Mouse (Mus musculus) frontal cortex, postnatal 36 days (tissue): ENCODE data around the gene Galnt11.
"Not testable (repeated sequence)": the region's sequence is repeated elsewhere in the genome, so short reads cannot be mapped to it uniquely, and the experiment has no call there.

Source experiments
- DNase-seq, 2 experiments: peaks; one replicate each; pipeline ENCODE4 v3.0.0; 2022; ENCODE audit warnings: low spot score in 2 of 2

The Galnt11 gene

DNA sequence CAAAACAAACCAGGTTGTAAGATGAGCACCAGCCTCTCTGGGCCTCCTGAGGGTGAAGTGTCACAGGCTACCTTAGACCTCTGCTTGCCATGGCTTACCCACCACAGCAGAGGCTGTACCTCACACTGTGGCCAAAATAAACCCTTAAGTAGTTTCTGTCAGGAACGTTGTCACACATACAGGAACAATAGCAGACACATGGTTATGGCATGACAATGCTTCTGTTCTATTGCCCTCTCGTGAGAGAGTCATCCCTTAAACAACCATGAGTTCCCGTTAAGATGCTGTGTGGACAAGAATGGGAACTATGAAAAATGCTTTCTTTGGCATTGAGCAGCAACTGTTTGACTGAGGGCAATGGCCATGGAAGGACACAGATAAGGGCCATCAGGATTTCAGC, at the start of gene Galnt11:
TSS of gene Galnt11 (plus strand) at position 301 of the 400 bp plus-strand sequence.
- DNase-seq = no peak

DNA sequence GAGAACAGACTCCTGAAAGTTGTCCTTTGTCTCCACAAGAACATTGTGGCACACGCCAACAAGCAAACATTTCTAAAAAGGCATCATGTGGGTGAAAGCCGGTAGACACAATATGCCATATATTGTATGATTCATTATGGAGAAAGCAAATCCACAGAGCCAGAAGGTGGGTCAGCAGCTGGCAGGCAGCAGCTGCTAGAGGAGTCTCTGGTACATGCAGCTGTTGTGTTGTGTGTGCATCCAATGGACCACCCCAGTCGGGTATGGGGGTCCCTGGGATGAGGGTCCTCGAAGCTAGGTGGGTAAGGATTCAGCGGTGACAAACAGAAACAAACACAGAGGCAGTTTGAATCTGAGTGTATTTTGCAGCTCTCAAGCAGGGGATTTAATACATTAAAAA, 43.8 kb upstream of the Galnt11 start:
- DNase-seq = not testable (repeated sequence)

DNA sequence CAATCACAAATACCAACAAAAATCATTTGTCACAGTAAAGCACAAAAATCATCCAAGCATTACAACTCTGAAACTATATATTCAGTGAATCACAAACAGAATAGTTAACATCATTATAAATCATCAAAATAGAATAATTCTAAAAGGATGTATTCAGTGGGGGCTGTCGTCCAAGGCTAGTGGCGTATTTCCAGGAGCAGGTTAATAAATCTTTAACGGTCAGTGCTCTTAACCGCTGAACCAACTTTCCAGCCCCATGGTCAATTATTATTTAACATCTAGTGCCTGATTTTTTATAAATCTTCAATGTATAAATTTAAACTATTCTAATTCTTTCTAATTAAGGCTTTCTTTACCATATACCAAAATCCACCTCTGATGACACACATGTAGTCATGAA, 43.2 kb upstream of the Galnt11 start:
- DNase-seq = not testable (repeated sequence)

DNA sequence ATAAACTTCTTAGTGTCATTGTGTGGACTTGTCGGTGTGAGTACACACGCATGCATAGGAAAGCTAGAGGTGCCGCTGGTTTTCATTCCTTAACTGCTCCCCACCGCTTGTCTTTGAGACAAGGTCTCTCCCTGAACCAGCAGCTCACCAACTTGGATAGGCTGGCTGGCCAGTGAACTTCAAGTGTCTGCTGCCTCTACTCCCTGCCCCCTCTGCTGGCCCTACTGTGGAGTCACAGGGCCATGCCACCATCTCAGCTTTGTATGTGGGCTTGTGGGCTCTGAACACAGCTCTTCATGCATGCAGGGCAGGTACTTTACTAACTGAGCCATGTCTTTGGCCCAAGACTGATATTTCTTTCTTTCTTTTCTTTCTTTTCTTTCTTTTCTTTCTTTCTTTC, 42.4 kb upstream of the Galnt11 start:
- DNase-seq = no peak

DNA sequence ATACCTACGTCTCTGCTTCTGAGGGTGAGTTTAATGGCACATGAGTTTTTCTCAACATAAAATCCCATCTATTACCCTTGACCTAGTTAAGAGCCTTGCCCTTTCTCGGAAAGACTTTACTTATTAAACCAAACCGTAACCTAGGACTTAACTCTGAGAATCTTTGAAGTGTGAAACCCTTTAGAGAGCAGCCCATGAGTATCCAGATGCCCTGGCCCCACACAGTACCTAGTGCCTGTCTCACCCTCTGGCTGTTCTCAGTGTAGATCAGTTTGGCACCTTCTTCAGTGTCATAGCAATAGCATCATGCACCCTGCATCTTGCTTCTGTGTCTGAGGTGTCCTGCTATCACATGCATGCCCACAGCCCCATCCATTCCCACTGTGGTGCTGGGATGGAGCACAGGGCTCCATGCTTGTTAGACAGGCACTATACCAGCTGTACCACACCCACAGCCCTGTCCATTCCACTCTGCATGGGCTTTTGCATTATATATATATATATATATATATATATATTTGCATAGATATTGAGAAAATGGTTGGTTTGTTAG, 41.7 kb upstream of the Galnt11 start:
- DNase-seq = no peak

DNA sequence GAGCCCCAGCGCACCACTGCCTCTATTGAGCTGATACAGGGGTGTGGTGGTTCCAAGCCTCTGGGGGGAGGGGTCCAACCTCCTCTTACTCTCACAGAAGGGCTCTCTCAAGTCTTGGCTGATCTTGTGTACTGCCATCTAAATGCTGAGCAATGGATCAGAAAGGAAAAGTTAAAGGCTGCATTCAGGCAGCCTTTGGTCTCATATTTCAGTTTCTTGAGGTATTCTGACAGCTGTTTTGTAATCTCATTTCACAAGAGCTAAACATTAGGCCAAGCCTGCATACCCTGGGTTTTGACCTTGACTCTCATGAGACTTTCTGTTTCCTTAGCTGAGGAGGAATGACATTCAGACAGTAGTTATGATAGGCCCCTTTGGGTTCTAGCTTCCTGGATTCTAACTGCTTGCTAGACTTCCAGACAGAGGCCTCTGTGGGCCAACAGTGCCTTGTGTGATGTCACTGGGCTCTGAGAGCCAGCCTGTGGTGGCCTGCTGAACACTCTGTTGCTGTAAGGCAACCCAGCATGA, 40.6 kb upstream of the Galnt11 start, which contains the start of gene Galntl5:
TSS of gene Galntl5 (plus strand) at position 457 of the 528 bp plus-strand sequence.
- no peak for DNase-seq

DNA sequence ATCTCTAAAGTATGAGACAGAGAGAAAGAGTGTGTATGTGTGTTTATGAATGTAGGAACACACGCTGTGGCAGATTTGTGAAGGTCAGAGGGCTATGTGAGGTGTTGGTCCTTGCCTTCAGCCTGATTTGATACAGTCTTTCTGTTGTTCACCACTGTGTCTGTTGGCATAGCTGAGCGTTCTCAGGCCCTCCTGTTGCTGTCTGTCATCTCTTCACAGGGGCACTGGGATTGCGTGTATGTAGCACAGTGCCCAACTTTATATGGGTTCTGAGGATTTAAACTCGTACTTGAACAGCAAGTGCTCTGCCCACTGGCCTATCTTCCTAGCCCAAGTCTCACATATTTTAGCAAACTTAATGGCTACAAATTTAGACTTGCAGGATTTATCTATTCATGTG, 38.1 kb upstream of the Galnt11 start:
- no peak for DNase-seq

DNA sequence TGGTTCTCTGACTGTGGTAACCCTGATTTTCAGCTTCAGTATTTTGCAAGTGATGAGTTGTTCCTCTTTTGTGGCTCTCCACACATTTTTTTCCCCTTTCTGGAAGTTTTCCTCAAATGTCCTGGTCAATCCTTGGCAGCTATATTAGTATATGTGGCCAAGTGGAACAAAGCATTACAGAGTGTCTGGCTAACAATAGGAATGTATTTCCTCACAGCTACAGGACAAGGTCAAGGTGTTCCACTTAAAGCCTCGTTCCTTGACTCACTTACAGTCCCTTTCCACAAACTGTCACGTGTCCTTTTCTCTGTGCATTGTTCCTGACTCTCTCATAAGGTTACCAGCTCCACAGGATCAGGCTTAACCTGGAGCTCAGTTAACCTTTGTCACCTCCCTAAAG, 37.1 kb upstream of the Galnt11 start:
- DNase-seq = no peak

DNA sequence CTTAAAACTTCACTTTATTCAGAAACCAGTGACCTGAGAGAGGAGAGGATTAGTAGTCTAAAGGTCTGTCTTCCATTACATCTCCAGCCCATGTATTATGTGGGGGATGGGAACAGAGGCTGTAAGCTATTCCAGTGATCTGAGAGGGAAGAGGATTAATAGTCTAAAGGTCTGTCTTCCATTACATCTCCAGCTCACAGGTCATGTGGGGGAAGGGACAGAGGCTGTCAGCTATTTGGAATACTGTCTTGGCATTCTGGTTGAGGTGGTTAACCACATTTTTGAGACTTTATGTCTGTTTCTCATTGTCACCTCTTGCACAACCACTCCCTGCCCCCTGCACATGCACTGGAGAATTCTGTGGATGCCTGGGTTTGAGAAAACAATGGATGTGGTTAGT, 34.0 kb upstream of the Galnt11 start:
- DNase-seq = no peak

DNA sequence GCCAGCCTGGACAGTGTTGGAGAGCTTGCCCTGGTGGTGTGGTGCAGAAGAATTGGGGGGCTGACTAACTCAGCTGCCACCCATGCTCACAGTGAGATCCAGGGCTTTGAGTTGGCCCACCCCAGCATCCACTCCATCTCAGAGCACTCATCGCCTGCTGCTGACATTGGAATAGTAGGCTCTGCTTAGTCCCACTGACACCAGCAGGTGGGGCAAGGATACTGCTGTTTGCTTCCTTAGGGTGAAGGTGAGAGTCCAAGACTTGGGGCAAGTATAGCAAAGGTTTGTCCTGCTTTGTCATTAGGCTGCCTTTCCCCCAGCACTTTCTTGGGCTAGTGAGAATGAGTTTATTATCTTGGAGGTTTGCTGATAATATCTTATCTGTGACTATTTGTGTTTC, 32.9 kb upstream of the Galnt11 start:
- peak in 1 of 2 experiments; percentile 5 for DNase-seq

DNA sequence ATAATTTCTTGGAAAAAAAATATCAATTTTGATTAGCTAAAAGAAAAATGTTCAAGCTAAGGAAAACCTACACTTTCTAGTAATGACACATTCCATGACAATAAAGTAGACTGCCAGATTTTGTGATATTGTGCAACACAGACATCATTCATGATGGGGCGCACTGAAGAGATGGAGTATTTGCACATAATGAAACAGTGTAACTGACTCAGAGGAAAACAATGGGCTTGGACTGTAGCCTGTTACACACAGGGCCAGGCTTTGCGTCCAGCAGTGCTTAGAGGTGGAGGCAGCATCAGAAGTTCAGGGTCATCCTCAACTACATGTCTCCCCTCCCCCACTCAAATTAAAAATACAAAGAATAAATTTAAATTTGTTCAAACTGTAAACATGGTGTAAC, 31.2 kb upstream of the Galnt11 start:
- no peak for DNase-seq

DNA sequence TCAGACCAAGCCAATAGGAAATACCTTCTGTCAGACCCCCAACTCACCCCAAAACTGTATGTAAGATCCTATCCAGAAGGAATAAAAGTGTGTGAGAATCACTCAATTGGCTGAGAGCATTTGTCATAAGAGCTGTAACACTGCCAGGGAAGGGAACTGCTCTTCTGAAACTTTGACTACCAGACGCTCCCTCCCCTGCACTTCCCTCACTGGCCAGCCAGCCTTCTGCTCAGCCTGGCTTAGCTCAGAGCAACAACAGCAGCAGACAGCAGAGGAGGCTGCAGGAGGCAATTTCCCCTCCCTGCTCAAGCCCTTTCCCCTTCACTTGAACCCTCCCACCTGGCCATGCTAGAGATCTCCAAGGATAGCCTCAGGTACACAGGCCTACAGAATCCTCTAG, 9.8 kb upstream of the Galnt11 start:
- DNase-seq = peak; percentile 25 to 38

DNA sequence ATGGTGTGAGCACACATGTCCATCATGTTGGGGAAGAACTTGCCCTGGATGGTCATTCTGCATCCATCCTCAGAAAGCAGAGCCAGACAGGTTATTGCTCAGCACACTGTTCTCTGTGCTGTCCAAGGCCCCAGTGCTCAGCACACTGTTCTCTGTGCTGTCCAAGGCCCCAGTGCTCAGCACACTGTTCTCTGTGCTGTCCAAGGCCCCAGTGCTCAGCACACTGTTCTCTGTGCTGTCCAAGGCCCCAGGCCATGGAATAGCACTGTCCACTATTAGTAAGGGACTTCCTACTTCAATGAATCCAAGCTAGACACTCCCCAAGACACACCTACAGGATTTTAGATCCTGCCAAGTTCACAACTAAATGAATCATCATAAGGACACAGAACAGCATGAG, 8.5 kb upstream of the Galnt11 start:
- DNase-seq = not testable (repeated sequence)

DNA sequence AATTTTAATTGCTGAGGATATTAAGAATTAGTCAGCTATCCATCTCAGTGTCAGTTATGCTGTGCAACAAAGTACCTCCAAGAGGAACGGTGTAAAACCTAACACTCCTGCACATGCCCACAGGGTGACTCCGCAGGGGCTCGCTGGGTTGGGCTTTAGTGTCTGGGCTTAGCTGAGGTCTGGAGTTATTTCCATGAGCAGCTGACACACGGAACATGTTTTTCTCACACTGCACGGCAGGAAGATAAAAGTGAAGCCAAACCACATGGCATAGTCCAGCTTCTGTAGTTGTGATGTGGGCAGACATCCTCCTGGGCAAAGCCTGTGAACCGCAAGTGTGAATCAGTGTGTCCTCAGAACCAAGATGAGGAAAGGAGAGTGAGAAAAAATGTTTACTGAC, 6.7 kb upstream of the Galnt11 start:
- peak in 1 of 2 experiments; percentile 13 for DNase-seq

DNA sequence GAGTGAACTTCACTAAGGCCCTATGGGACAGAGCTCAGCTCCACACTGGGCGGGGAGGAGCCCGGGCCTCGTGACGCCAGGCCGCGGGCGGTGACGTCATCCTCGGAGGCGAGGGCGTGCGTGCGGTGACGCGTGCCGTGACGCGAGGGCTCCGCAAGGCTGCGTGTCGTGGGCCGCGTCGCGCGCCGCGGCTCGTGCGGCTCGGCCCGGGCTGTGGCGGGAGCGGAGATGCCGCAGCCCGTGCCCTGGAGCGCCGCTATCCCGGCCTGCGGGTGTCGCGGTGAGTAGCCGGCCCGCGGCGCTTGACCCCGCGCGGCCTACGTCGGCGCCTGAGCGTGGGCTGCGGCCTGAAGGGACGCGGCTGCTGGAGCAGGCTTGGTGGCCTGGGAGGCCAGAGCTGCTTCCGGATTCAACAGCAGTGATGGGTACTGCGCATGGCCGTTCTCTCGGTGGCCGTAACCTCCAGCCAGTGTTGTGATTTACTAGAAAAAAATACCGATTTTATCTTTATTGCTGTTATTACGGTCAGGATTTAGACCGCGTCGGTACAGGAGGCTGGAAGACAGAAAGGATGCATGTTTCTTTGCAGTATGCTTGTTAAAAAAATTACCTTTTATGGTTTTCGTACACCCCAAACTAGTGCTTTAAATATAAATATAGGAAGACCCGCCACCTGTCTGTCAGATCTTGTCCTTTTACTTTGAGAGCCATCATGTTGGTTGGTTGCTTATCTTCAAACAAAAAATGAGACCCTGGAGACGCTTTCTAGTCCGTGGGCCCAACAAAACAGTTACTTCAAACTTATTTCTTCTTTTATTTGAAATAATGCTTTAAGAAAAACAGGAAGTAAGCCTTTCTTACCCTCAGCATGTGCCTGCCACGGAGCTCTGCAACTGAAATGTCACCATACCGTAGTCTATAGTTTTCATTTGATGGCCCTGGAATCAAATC, 1.3 kb downstream of the Galnt11 start, which contains the start of gene E130116L18Rik:
TSS of gene E130116L18Rik (minus strand) at position 402 of the 951 bp plus-strand sequence.
- peak; percentile 90 to 93 for DNase-seq

DNA sequence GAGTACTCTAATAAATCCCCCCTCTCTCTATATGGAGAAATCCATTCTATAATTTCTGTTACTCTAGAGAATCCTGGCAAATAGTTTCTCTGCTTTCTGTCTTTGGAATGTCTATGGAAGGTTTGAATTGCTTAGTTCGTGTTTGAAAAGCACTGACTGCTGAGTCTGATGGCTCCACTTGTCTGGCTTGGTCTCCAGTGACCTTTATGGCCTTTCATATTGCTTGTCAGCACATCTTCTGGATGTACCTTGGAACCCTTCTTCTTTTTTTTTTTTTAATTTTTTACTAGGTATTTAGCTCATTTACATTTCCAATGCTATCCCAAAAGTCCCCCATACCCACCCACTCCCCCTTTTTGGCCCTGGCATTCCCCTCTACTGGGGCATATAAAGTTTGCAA, 2.7 kb downstream of the Galnt11 start:
- not testable (repeated sequence) for DNase-seq

DNA sequence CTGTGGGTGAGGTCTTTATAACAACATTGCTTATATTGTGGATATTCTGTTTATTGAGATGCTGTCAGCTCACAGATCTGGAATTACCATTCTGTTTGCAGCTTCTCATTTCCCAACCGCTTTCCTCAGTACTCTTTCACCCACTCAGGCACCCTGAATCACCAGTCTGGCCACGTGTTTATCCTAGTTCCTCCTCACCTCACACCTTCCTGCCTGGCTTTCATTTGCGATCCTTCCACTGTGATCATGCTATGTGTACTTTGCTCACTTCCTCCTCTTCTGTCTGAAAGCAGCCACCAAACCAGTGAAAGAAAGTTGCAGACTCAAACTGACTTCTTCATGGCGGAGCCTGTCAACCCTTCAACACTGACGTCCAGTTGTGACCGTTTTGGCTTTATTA, 21.4 kb downstream of the Galnt11 start:
- DNase-seq = no peak

DNA sequence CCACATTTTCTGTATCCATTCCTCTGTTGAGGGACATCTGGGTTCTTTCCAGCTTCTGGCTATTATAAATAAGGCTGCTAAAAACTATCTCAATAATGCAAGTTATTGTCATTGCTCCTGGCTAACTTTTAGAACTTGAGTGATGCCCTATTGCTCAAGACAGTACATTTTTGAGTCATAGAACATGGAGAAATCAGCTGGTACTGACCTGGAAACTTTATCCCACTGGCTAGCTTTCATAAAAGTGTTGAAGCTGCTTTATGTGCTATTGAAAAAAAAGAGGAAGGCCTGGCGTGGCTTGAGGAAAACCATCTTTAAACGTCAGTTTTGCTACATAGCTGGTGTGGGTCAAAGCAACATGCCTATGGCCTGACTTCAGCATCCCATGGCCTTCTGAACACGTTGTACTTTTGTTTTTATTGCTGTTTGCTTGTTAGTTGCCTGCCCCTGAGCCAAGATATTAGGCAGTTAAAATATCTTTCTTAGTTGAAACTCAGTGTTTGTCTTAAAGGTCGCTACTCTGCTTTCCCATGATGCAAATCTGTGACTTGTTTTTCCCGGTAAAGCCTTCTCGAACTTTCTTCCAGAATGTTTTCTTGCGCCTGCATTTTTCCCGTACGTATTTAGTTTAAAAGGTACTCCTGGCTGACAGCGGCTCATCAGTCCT, 24.2 kb downstream of the Galnt11 start:
- no peak for DNase-seq

DNA sequence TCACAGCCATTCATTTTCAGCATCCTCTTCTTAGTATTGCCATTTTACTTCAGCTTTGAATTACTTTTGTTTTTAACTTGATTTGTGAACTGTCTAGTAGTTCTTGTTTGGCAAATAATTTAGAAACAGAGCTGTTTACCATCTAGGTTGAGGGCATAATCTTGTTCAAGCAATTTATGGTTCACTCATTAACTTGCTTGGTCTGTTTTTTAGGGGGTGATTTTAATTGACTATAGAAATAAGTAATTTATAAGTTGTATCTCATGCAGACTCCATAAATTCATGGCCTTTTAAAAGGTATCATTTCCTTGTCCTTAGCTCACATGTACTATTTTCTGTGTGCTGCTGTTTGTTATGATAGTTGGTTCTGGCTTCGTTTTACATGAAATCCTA, 24.8 kb downstream of the Galnt11 start:
- no peak for DNase-seq

DNA sequence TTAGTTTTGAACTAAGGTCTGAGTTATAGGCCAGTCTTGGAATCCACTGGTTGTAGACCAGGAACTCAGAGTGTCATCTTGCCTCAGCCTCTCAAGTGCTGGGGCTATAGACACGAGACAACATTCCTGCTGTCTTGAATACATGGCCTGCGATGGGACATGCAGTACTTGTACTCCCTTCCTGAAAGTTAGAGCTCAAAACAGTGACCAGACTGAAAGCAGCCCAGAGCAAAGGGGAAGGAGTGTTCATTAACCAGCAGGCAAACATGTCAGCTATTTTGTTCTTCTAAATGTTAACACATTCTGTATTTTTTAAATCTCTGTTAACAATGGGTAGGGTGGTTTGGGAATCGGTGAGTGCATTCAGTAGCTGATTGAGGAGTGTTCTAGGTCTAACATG, 25.3 kb downstream of the Galnt11 start:
- DNase-seq = no peak

DNA sequence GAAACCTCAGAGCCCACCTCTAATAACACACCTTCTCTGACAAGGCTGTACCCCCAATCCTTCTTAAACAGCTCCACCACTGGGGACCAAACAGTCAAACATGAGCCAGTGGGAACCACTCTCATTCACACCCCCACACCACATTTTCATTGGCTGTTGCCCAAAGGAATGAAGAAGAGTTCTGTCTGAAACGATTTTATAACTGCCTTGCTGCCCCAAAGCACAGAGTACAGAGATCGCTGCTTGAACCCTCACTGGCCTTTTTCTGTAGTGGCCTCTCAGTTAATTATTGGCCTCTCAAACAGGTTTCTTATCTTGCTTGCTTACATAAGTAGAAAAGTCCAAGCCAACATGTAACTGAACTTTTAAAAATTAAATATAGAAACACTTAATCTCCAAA, 30.7 kb downstream of the Galnt11 start:
- no peak for DNase-seq

DNA sequence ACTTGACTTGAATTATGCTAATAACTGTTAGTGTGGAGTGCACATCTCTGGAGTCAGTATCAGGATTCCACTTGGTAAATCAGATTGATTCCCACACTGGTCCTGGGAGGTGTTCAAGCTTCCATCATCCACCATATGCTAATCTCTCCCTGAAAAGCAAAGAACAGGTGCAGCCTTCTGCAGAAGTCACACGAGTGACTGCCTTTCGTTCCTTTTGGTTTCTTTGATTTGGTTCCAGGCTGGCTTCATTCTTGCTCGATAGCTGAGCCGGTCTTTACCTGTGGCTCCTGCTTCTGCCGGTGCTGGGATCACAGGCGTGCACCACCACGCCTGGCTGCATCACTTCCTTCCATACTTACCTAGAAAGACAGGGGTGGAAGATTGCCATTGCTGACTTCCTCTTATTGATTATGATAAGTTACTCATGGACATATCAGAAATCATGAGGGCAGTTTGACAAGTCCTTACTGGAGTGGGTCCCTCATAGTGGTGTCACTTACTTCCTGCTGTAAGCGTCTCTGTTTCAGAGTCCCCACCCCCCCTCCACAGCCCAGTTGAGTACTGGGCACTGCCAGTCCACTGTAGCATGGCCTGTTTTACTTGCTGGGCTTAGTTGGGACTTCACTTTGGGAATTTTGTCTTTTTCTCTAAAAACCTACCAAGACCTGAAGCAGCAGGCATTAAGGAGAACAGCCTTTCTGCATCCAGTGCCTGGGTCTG, 31.3 kb downstream of the Galnt11 start:
- DNase-seq = no peak
